Mouse (Mus musculus) hindbrain, postnatal 0 days (tissue): ENCODE measurements around the gene Polr3h. TPM values are rescaled to one million over a fixed set of nuclear protein-coding genes. Genes with fewer than 3 reads are reported as not detected.

Experiments
- ATAC-seq: fragments of 200-750 bp; cut with Nextera tagmentation; 2 replicates; pipeline ENCODE4 v1.8.0; 2017; ENCODE audit warnings: mild to moderate bottlenecking, moderate TSS enrichment, moderate library complexity
- DNase-seq: peaks from one replicate; pipeline ENCODE4 v3.0.0-alpha.2; 2015; ENCODE audit warnings: low spot score
- H3K27ac ChIP-seq: fragments of 300-500 bp; sonication (generic); 2 replicates; pipeline ENCODE4 v1.5.1; 2014; ENCODE audit warnings: mild to moderate bottlenecking
- H3K27me3 ChIP-seq: fragments of 300-500 bp; sonication (generic); 2 replicates; pipeline ENCODE4 v1.6.1; 2014; ENCODE audit warnings: low read length, mixed read lengths; ENCODE audit not compliant: insufficient read depth
- H3K36me3 ChIP-seq: fragments of 300-500 bp; sonication (generic); 2 replicates; pipeline ENCODE4 v1.6.1; 2014; ENCODE audit warnings: low read length, mixed read lengths; ENCODE audit not compliant: insufficient read depth
- H3K4me1 ChIP-seq: fragments of 300-500 bp; sonication (generic); 2 replicates; pipeline ENCODE4 v1.6.1; 2014; ENCODE audit warnings: antibody characterized with exemption, low read length, mixed read lengths; ENCODE audit not compliant: insufficient read depth
- H3K4me2 ChIP-seq: fragments of 300-500 bp; sonication (generic); 2 replicates; pipeline ENCODE4 v1.6.1; 2014; ENCODE audit warnings: low read depth, mild to moderate bottlenecking, low read length, moderate library complexity, mixed read lengths
- H3K4me3 ChIP-seq: fragments of 300-500 bp; sonication (generic); 2 replicates; pipeline ENCODE4 v1.5.1; 2014; ENCODE audit warnings: low read length
- H3K9ac ChIP-seq: fragments of 300-500 bp; sonication (generic); replicated peaks from 2 replicates; pipeline ENCODE4 v1.6.1; 2014; ENCODE audit warnings: mild to moderate bottlenecking, low read length, moderate library complexity, mixed read lengths
- H3K9me3 ChIP-seq: fragments of 300-500 bp; sonication (generic); 2 replicates; pipeline ENCODE4 v1.6.1; 2016; ENCODE audit warnings: low read length, mixed read lengths
- CTCF ChIP-seq: IDR thresholded peaks from 2 replicates; pipeline ENCODE4 v1.5.1; 2016; ENCODE audit warnings: antibody characterized with exemption, control low read depth, low read depth
- WGBS: fragments of 180-500 bp; shearing (Covaris S2); extraction: QIAGEN DNeasy Blood & Tissue Kit; methylation state at CpG from one replicate; pipeline ENCODE4 v1.1.7; 2014; 5-methylcytosine and 5-hydroxymethylcytosine counted together
- polyA plus RNA-seq: library from polyadenylated mRNA; unstranded; fragments of >200 nt; fragmentation: Nextera tagmentation; extraction: Ambion mirVana; gene quantifications from 2 replicates; pipeline ENCODE4 v1.2.1, GENCODE M21; 2015
- total RNA-seq: library from RNA; depleted of rRNA; stranded (reverse); fragments of >200 nt; gene quantifications from 2 replicates; pipeline ENCODE4 v1.2.3, GENCODE M21; 2014

The Polr3h gene
- total and polyA plus RNA-seq, 2 experiments from 2014 or later = 47.2 to 101 TPM

GRCm38 (mm10) chr15:81939157-81939715 lies 13.2 kb upstream of the Polr3h start:
- no peak for DNase-seq
- H3K4me2 ChIP-seq = peak overlapping the region; percentile 60
- H3K9me3 ChIP-seq = no peaks in the 10 kb centered on the region
- no peak overlapping the region for H3K9ac ChIP-seq
- H3K27ac ChIP-seq = peak overlapping the region; percentile 93; the same call in 1 of the 2 replicates
- no peak for ATAC-seq
- H3K27me3 ChIP-seq = no peaks in the 10 kb centered on the region
- H3K36me3 ChIP-seq = no peaks in the 10 kb centered on the region
- no peak for TF ChIP-seq CTCF
- H3K4me3 ChIP-seq = no peak overlapping the region
- 88% methylated on average over 10 of the region's 10 CpGs for WGBS
- H3K4me1 ChIP-seq = peaks cover 14% of the 10 kb centered on the region

GRCm38 (mm10) chr15:81938246-81938645 lies 12.2 kb upstream of the Polr3h start:
- Histone ChIP-seq H3K27ac (peak overlapping the region; percentile 93), H3K9ac (peak overlapping the region; percentile 82), H3K4me1 (peaks cover 14% of the 10 kb centered on the region), H3K9me3 (no peaks in the 10 kb centered on the region), H3K4me2 (peak overlapping the region; percentile 60), H3K36me3 (no peaks in the 10 kb centered on the region), H3K4me3 (peak overlapping the region; percentile 58), H3K27me3 (no peaks in the 10 kb centered on the region)
- DNase-seq = peak; percentile 81
- TF ChIP-seq CTCF = peak; percentile 78
- 29% methylated on average over 2 of the region's 2 CpGs for WGBS
- ATAC-seq = no peak

GRCm38 (mm10) chr15:81937098-81937972 lies 11.3 kb upstream of the Polr3h start:
- Histone ChIP-seq H3K9me3 (no peaks in the 10 kb centered on the region), H3K4me3 (peak overlapping the region; percentile 58), H3K27me3 (no peaks in the 10 kb centered on the region), H3K4me2 (peak overlapping the region; percentile 60), H3K36me3 (no peaks in the 10 kb centered on the region), H3K27ac (peak overlapping the region; percentile 93), H3K4me1 (peaks cover 18% of the 10 kb centered on the region), H3K9ac (peak overlapping the region; percentile 82)
- peak; percentile 72 for DNase-seq
- ATAC-seq = peak; percentile 33
- 2% methylated on average over 17 of the region's 19 CpGs for WGBS
- TF ChIP-seq CTCF = no peak

GRCm38 (mm10) chr15:81936679-81937078 lies 10.6 kb upstream of the Polr3h start, which contains the start of gene Csdc2:
Csdc2 (plus strand) TSS chr15:81936759.
- Histone ChIP-seq H3K36me3 (no peaks in the 10 kb centered on the region), H3K9ac (peak within 1 kb of the TSS; percentile 82), H3K4me3 (peak within 1 kb of the TSS; percentile 58), H3K27ac (peak within 1 kb of the TSS; percentile 93), H3K9me3 (no peaks in the 10 kb centered on the region), H3K4me1 (peaks cover 18% of the 10 kb centered on the region), H3K4me2 (peak within 1 kb of the TSS; percentile 60), H3K27me3 (no peaks in the 10 kb centered on the region)
- ATAC-seq = peak; percentile 86
- DNase-seq = peak; percentile 87
- WGBS = 5% methylated on average over 11 of the region's 12 CpGs
- peak; percentile 53 for TF ChIP-seq CTCF

- no peak for TF ChIP-seq CTCF
- no peak for DNase-seq
- Histone ChIP-seq H3K9ac (peak overlapping the region; percentile 82), H3K36me3 (no peaks in the 10 kb centered on the region), H3K4me1 (peaks cover 18% of the 10 kb centered on the region), H3K27ac (peak overlapping the region; percentile 93), H3K4me2 (peak overlapping the region; percentile 60), H3K4me3 (peak overlapping the region; percentile 58), H3K27me3 (no peaks in the 10 kb centered on the region), H3K9me3 (no peaks in the 10 kb centered on the region)
- ATAC-seq = no peak
- 51% methylated on average over 7 of the region's 7 CpGs for WGBS
Observed at GRCm38 (mm10) chr15:81935869-81936637, 10.0 kb upstream of the Polr3h start.

- Histone ChIP-seq H3K4me1 (peaks cover 18% of the 10 kb centered on the region), H3K27me3 (no peaks in the 10 kb centered on the region), H3K4me2 (no peak overlapping the region), H3K36me3 (no peaks in the 10 kb centered on the region), H3K4me3 (no peak overlapping the region), H3K27ac (no peak overlapping the region), H3K9ac (no peak overlapping the region), H3K9me3 (no peaks in the 10 kb centered on the region)
- no peak for ATAC-seq
- DNase-seq = no peak
- TF ChIP-seq CTCF = no peak
- 86% methylated on average over 1 of the region's 1 CpGs for WGBS
Observed at GRCm38 (mm10) chr15:81933986-81934385, 7.9 kb upstream of the Polr3h start.
